Mouse (Mus musculus) forebrain, embryonic 15.5 days (tissue): ENCODE measurements around the gene Gm19426. TPM values are rescaled to one million over a fixed set of nuclear protein-coding genes. Genes with fewer than 3 reads are reported as not detected.
"Not testable (repeated sequence)": the region's sequence is repeated elsewhere in the genome, so short reads cannot be mapped to it uniquely, and the experiment has no call there.

Experiments used
- ATAC-seq: fragments of 200-750 bp; cut with Nextera tagmentation; replicated peaks from 2 replicates; pipeline ENCODE4 v1.8.0; 2017; ENCODE audit warnings: mild to moderate bottlenecking, moderate TSS enrichment, moderate library complexity
- H3K27ac ChIP-seq: fragments of 300-500 bp; sonication (generic); replicated peaks from 2 replicates; pipeline ENCODE4 v1.5.1; 2015; ENCODE audit warnings: mild to moderate bottlenecking, inconsistent platforms
- H3K27me3 ChIP-seq: fragments of 300-500 bp; sonication (generic); 2 replicates; pipeline ENCODE4 v1.6.1; 2015; ENCODE audit warnings: inconsistent platforms
- H3K36me3 ChIP-seq: fragments of 300-500 bp; sonication (generic); 2 replicates; pipeline ENCODE4 v1.6.1; 2015; ENCODE audit warnings: mild to moderate bottlenecking, inconsistent platforms
- H3K4me1 ChIP-seq: fragments of 300-500 bp; sonication (generic); 2 replicates; pipeline ENCODE4 v1.6.1; 2015; ENCODE audit warnings: inconsistent platforms
- H3K4me2 ChIP-seq: fragments of 300-500 bp; sonication (generic); replicated peaks from 2 replicates; pipeline ENCODE4 v1.6.1; 2015; ENCODE audit warnings: mild to moderate bottlenecking, inconsistent platforms
- H3K4me3 ChIP-seq: fragments of 300-500 bp; sonication (generic); 2 replicates; pipeline ENCODE4 v1.5.1; 2015; ENCODE audit warnings: mild to moderate bottlenecking, inconsistent platforms
- H3K9ac ChIP-seq: fragments of 300-500 bp; sonication (generic); replicated peaks from 2 replicates; pipeline ENCODE4 v1.6.1; 2015; ENCODE audit warnings: mild to moderate bottlenecking, inconsistent platforms
- H3K9me3 ChIP-seq: fragments of 300-500 bp; sonication (generic); 2 replicates; pipeline ENCODE4 v1.6.1; 2016; ENCODE audit warnings: inconsistent platforms
- WGBS: fragments of 180-500 bp; shearing (Covaris S2); methylation state at CpG from one replicate; pipeline ENCODE4 v1.1.7; 2015; ENCODE audit warnings: mixed read lengths; 5-methylcytosine and 5-hydroxymethylcytosine counted together
- polyA plus RNA-seq: library from polyadenylated mRNA; unstranded; fragments of >200 nt; fragmentation: Nextera tagmentation; extraction: Ambion mirVana; gene quantifications from 2 replicates; pipeline ENCODE4 v1.2.1, GENCODE M21; 2015

Gene Gm19426
- polyA plus RNA-seq, 1 experiment from 2014 or later: 5.6 TPM

DNA sequence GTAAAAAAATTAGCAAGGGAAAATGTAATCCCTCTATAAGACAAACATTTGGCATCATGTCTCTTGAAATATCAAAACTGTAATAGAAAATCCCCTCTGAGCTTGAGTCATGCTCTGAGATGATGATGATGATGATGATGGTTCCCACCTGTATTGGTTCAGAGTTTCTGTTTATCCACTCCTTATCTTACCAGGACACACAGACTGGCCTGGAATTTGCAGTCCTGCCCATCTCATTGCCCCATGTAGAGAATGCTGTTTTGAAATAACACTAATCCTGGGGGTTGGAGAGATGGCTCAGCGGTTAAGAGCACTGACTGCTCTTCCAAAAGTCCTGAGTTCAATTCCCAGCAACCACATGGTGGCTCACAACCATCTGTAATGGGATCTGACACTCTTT is 11.1 kb downstream of the Gm19426 start:
- H3K4me1 ChIP-seq: peaks cover 43% of the 10 kb centered on the region
- WGBS: 79% methylated on average over 1 of the region's 1 CpGs
- no peak overlapping the region for H3K4me3 ChIP-seq
- H3K27ac ChIP-seq: no peak overlapping the region
- no peaks in the 10 kb centered on the region for H3K36me3 ChIP-seq
- H3K27me3 ChIP-seq: no peaks in the 10 kb centered on the region
- H3K4me2 ChIP-seq: no peak overlapping the region
- no peak for ATAC-seq
- H3K9ac ChIP-seq: no peak overlapping the region
- H3K9me3 ChIP-seq: no peaks in the 10 kb centered on the region

GRCm38 (mm10) chr2:84731206-84731605 is 12.2 kb downstream of the Gm19426 start:
- Histone ChIP-seq H3K27ac (no peak overlapping the region), H3K27me3 (no peaks in the 10 kb centered on the region), H3K9me3 (no peaks in the 10 kb centered on the region), H3K4me2 (no peak overlapping the region), H3K4me1 (peaks cover 36% of the 10 kb centered on the region), H3K9ac (no peak overlapping the region), H3K4me3 (no peak overlapping the region), H3K36me3 (no peaks in the 10 kb centered on the region)
- ATAC-seq: no peak
- 76% methylated on average over 3 of the region's 3 CpGs for WGBS

DNA sequence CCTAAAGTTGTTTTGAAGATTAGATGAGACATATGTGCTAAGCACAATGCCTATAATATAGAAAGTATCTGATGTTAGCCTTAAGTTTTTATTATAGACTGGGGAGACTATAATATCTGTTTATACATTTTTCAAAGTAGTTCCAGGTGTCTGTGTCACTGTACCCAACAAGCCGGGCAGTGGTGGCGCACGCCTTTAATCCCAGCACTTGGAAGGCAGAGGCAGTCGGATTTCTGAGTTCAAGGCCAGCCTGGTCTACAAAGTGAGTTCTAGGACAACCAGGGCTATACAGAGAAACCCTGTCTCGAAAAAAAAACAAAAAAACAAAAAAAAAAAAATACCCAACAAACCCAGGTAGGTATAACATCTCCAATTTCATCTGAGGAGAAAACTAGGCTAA is 15.3 kb downstream of the Gm19426 start:
- H3K4me2 ChIP-seq, H3K27me3 ChIP-seq, H3K9me3 ChIP-seq, H3K4me3 ChIP-seq, H3K27ac ChIP-seq, H3K9ac ChIP-seq, ATAC-seq: not testable (repeated sequence)
- Histone ChIP-seq H3K36me3 (peaks cover 20% of the 10 kb centered on the region), H3K4me1 (peaks cover 31% of the 10 kb centered on the region)
- 87% methylated on average over 5 of the region's 5 CpGs for whole genome bisulfite sequencing

GRCm38 (mm10) chr2:84727172-84727858 is 16.1 kb downstream of the Gm19426 start, which contains the start of gene Clp1:
Gene Clp1, minus strand, starts transcription at chr2:84727350.
- Histone ChIP-seq H3K27ac (peak within 1 kb of the TSS; percentile 89), H3K27me3 (no peaks in the 10 kb centered on the region), H3K9me3 (no peaks in the 10 kb centered on the region), H3K4me1 (peaks cover 31% of the 10 kb centered on the region), H3K36me3 (peaks cover 23% of the 10 kb centered on the region), H3K4me2 (peak within 1 kb of the TSS; percentile 73), H3K4me3 (peak within 1 kb of the TSS; percentile 67), H3K9ac (peak within 1 kb of the TSS; percentile 59)
- under 1% methylated on average over 39 of the region's 39 CpGs for WGBS
- peak; percentile 97 for ATAC-seq

DNA sequence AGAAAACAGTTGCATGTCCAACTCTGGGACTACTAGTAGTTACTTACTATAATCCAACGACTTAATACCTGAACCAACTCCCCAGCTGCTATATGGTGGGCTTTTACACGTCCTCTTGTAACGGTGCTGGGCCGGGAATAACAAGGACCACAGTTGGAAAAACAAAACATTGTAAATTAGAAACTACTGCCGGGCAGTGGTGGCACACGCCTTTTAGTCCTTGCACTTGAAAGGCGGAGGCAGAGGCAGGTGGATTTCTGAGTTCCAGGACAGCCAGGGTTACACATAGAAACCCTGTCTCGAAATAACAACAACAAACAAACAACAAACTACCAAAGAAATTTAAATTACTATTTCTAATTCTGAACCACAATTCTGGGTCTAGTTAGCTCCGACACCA is 16.7 kb downstream of the Gm19426 start:
- H3K27ac ChIP-seq: peak overlapping the region; percentile 89; the same call in 1 of the 2 replicates

DNA sequence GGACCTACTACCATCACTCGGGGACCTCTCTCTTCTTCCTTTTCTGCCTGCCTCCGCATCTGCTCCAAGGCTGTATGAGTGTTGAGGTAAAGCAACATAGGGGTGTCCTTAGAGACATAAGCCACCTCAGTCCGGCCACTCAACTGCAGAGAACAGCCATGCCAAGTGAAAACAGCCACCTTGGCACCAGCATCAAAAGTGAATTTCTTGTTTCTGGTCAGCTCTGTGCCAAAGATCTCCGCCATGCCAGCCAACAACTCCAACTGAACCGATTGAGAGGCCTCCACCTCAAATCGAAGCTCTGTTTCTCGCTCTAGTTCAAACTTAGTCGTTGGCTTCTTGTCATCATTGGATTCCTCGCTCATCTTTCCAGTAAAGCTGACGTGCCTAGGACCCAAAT is 17.7 kb downstream of the Gm19426 start:
- 93% methylated on average over 10 of the region's 10 CpGs for WGBS
- no peak for ATAC-seq
- H3K4me2 ChIP-seq: no peak overlapping the region
- H3K36me3 ChIP-seq: peaks cover 34% of the 10 kb centered on the region
- no peaks in the 10 kb centered on the region for H3K9me3 ChIP-seq
- no peak overlapping the region for H3K27ac ChIP-seq
- no peaks in the 10 kb centered on the region for H3K27me3 ChIP-seq
- H3K9ac ChIP-seq: no peak overlapping the region
- H3K4me3 ChIP-seq: no peak overlapping the region; the same call in 1 of the 2 replicates
- peaks cover 31% of the 10 kb centered on the region for H3K4me1 ChIP-seq

More for the DNA sequence above, 16.7 kb downstream of the Gm19426 start:
- peak; percentile 21 for ATAC-seq
- 4% methylated on average over 9 of the region's 9 CpGs for WGBS
- Histone ChIP-seq H3K4me3 (peak overlapping the region; percentile 67), H3K36me3 (peaks cover 29% of the 10 kb centered on the region), H3K4me1 (peaks cover 31% of the 10 kb centered on the region), H3K4me2 (peak overlapping the region; percentile 73), H3K9me3 (no peaks in the 10 kb centered on the region), H3K27me3 (no peaks in the 10 kb centered on the region), H3K9ac (peak overlapping the region; percentile 59)

- no peak overlapping the region for H3K27ac ChIP-seq
- no peaks in the 10 kb centered on the region for H3K27me3 ChIP-seq
- peaks cover 31% of the 10 kb centered on the region for H3K4me1 ChIP-seq
- 93% methylated on average over 14 of the region's 14 CpGs for WGBS
- no peak for ATAC-seq
- no peak overlapping the region for H3K4me2 ChIP-seq
- peaks cover 34% of the 10 kb centered on the region for H3K36me3 ChIP-seq
- H3K4me3 ChIP-seq: no peak overlapping the region
- H3K9me3 ChIP-seq: no peaks in the 10 kb centered on the region
- no peak overlapping the region for H3K9ac ChIP-seq
These were observed 19.6 kb downstream of the Gm19426 start for GRCm38 (mm10) chr2:84723856-84724255.

DNA sequence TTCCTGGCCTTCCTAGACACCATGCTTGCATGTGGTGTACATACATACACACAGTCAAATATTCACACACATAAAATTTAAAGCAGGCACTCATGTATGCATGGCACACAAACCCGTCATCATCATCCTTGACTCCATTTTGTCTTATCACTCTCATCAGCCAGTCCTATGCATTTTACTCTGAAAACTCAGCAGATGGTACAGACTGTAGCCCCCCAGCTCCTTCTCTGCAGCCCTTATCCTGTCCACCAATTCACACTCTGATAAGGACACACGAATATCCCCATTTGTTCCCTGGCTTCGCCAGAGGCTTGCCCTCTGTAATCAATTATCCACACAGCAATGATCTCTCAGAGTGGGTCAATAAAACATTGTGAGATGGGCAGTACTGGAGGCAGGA is 22.3 kb downstream of the Gm19426 start:
- Histone ChIP-seq H3K4me3 (no peak overlapping the region), H3K9ac (no peak overlapping the region), H3K4me1 (peaks cover 24% of the 10 kb centered on the region), H3K27ac (no peak overlapping the region), H3K9me3 (no peaks in the 10 kb centered on the region), H3K36me3 (peaks cover 34% of the 10 kb centered on the region), H3K27me3 (no peaks in the 10 kb centered on the region), H3K4me2 (no peak overlapping the region)
- 87% methylated on average over 3 of the region's 3 CpGs for WGBS
- no peak for ATAC-seq

DNA sequence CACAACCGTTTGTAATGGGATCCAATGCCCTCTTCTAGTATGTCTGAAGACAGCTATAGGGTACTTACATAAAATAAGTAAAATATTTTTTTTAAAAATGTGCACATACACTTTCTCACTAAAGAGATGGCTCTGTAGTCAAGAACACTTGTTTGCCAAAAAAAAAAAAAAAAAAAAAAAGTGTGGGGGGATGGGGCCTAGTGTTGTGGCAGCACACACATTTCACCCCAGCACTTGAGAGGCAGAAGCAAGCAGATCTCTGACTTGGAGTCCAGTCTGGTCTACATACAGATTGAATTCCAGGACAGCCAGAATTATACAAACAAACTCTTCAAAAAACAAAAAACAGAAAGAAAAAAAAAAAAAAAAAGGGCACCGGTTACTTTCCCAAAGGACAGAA is 22.7 kb downstream of the Gm19426 start:
- Histone ChIP-seq H3K4me1 (peaks cover 21% of the 10 kb centered on the region), H3K9me3 (no peaks in the 10 kb centered on the region), H3K4me2 (no peak overlapping the region), H3K27ac (no peak overlapping the region), H3K9ac (no peak overlapping the region), H3K27me3 (no peaks in the 10 kb centered on the region), H3K36me3 (peaks cover 34% of the 10 kb centered on the region), H3K4me3 (no peak overlapping the region)
- 95% methylated on average over 2 of the region's 2 CpGs for WGBS
- ATAC-seq: no peak

GRCm38 (mm10) chr2:84717357-84717756 is 26.1 kb downstream of the Gm19426 start:
- no peak overlapping the region for H3K9ac ChIP-seq
- no peak for ATAC-seq
- H3K4me1 ChIP-seq: peaks cover 22% of the 10 kb centered on the region
- H3K27ac ChIP-seq: no peak overlapping the region
- WGBS: 91% methylated on average over 4 of the region's 4 CpGs
- no peaks in the 10 kb centered on the region for H3K27me3 ChIP-seq
- H3K36me3 ChIP-seq: peaks cover 11% of the 10 kb centered on the region
- H3K9me3 ChIP-seq: no peaks in the 10 kb centered on the region
- no peak overlapping the region for H3K4me3 ChIP-seq
- H3K4me2 ChIP-seq: no peak overlapping the region

DNA sequence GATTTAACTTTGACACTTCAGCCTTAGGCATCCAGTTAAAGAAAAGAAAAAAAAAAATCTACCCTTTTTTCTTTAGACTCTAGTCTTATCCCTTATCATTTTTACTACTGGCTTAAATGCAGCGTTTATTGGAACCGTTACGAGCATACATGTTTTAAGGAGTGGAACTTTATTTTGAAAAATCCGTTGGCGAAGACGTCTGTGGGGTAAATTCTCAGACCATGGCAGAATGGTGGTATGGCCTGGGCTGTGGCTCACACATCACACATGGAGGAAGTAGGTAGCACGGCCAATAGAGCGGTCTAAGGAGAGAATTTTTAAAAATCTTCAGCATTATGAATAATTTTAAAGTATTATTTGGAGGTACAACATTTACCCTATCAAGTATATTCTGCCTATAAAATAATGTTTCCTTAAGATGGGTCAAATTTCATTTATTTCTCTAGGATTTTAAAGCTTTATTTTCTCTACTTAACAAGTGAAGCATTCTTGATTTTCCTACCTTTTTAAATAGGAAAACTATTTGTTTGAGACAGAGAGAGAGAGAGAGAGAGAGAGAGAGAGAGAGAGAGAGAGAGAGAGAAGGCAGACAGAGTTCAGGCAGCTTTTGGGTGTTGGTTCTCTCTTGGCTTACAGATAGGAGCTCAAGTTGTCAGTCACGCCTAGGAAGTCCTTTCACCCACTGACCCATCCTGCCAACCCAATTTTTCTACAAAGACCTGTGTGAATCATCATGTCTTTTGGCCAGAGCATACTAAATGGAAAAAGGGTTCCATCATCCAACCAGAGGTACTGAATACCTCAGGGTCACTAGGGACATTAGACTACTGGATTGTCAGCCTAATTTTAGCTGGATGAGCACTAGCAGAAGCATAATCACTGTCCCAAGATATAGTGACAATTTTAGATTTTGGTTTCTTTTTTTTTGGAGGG is 26.8 kb downstream of the Gm19426 start:
- Histone ChIP-seq H3K4me2 (peak overlapping the region; percentile 58), H3K9ac (peak overlapping the region; percentile 51), H3K36me3 (peaks cover 4% of the 10 kb centered on the region), H3K27me3 (no peaks in the 10 kb centered on the region), H3K27ac (peak overlapping the region; percentile 94), H3K4me3 (peak overlapping the region; percentile 83), H3K4me1 (peaks cover 27% of the 10 kb centered on the region), H3K9me3 (no peaks in the 10 kb centered on the region)
- 36% methylated on average over 9 of the region's 9 CpGs for WGBS
- ATAC-seq: no peak
